Mouse (Mus musculus): ENCODE results near the gene 6330409D20Rik. TPM values are rescaled to one million over a fixed set of nuclear protein-coding genes. Genes with fewer than 3 reads are reported as not detected.

The 6330409D20Rik gene
- polyA plus RNA-seq, 1 experiment = not detected

GRCm38 (mm10) chr2:32744272-32744982, 3.6 kb upstream of the 6330409D20Rik start:
- Histone ChIP-seq H3K4me1 (ENCODE audit: control insufficient read depth, insufficient read depth, insufficient read length, low read length) (peaks cover 6% of the 10 kb centered on the region; the same call in 1 of the 2 replicates), H3K27me3 (ENCODE audit: control insufficient read depth, insufficient read depth, low read length) (peaks cover 14% of the 10 kb centered on the region), H3K36me3 (ENCODE audit: control insufficient read depth, insufficient read depth, low read length) (no peaks in the 10 kb centered on the region), H3K4me3 (ENCODE audit: low read depth, low read length) (no peak overlapping the region), H3K27ac (ENCODE audit: insufficient read depth, low read depth, low read length) (no peak overlapping the region)
- TF ChIP-seq CTCF (IDR thresholded peaks at IDR 0.05; ENCODE audit: extremely low read depth, insufficient read length, insufficient replicate concordance, low read depth, low read length) = no peak
- no peak for TF ChIP-seq POLR2A (IDR thresholded peaks at IDR 0.05; ENCODE audit: low read depth, low read length)
- 71% methylated on average over 15 of the region's 15 CpGs for WGBS

DNA sequence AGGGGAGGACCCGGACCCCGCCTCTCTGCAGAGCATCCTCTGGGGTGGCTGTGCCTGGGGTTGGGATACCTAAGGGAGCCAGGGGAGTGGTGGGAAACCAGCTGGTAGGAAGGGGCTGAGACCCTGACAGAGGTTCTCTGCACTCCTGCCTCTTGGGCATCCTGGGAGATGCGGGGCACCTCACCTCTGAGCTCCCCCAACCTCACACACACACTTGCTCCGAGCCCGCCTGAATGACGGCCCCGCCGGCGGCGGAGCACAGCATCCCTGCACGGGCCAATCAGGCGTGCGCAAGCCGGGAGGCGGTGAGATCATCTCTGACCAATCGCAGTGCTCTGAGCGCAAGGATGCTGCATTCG, 1.3 kb upstream of the 6330409D20Rik start:
- Histone ChIP-seq H3K4me3 (ENCODE audit: low read depth, low read length) (no peak overlapping the region), H3K27ac (ENCODE audit: insufficient read depth, low read depth, low read length) (no peak overlapping the region), H3K4me1 (ENCODE audit: control insufficient read depth, insufficient read depth, insufficient read length, low read length) (peaks cover 6% of the 10 kb centered on the region; the same call in 1 of the 2 replicates), H3K27me3 (ENCODE audit: control insufficient read depth, insufficient read depth, low read length) (peaks cover 14% of the 10 kb centered on the region), H3K36me3 (ENCODE audit: control insufficient read depth, insufficient read depth, low read length) (no peaks in the 10 kb centered on the region)
- WGBS = 18% methylated on average over 18 of the region's 18 CpGs
- TF ChIP-seq CTCF (IDR thresholded peaks at IDR 0.05; ENCODE audit: extremely low read depth, insufficient read length, insufficient replicate concordance, low read depth, low read length) (no peak), POLR2A (IDR thresholded peaks at IDR 0.05; ENCODE audit: low read depth, low read length) (no peak)

GRCm38 (mm10) chr2:32741273-32742172, 707 bp upstream of the 6330409D20Rik start:
- Histone ChIP-seq H3K27ac (ENCODE audit: insufficient read depth, low read depth, low read length) (no peak overlapping the region), H3K4me1 (ENCODE audit: control insufficient read depth, insufficient read depth, insufficient read length, low read length) (peaks cover 4% of the 10 kb centered on the region; the same call in 1 of the 2 replicates), H3K27me3 (ENCODE audit: control insufficient read depth, insufficient read depth, low read length) (peaks cover 14% of the 10 kb centered on the region), H3K4me3 (ENCODE audit: low read depth, low read length) (peak overlapping the region; percentile 31), H3K36me3 (ENCODE audit: control insufficient read depth, insufficient read depth, low read length) (no peaks in the 10 kb centered on the region)
- no peak for TF ChIP-seq CTCF (IDR thresholded peaks at IDR 0.05; ENCODE audit: extremely low read depth, insufficient read length, insufficient replicate concordance, low read depth, low read length)
- no peak for TF ChIP-seq POLR2A (IDR thresholded peaks at IDR 0.05; ENCODE audit: low read depth, low read length)
- WGBS = 15% methylated on average over 56 of the region's 58 CpGs

- Histone ChIP-seq H3K4me3 (ENCODE audit: low read depth, low read length) (no peak overlapping the region), H3K27ac (ENCODE audit: insufficient read depth, low read depth, low read length) (no peak overlapping the region), H3K27me3 (ENCODE audit: control insufficient read depth, insufficient read depth, low read length) (peaks cover 14% of the 10 kb centered on the region), H3K4me1 (ENCODE audit: control insufficient read depth, insufficient read depth, insufficient read length, low read length) (peaks cover 8% of the 10 kb centered on the region), H3K36me3 (ENCODE audit: control insufficient read depth, insufficient read depth, low read length) (no peaks in the 10 kb centered on the region)
- WGBS = 79% methylated on average over 4 of the region's 4 CpGs
- TF ChIP-seq POLR2A (IDR thresholded peaks at IDR 0.05; ENCODE audit: low read depth, low read length) (no peak), CTCF (IDR thresholded peaks at IDR 0.05; ENCODE audit: extremely low read depth, insufficient read length, insufficient replicate concordance, low read depth, low read length) (no peak)
These were observed 1.5 kb downstream of the 6330409D20Rik start for GRCm38 (mm10) chr2:32739311-32739710.

DNA sequence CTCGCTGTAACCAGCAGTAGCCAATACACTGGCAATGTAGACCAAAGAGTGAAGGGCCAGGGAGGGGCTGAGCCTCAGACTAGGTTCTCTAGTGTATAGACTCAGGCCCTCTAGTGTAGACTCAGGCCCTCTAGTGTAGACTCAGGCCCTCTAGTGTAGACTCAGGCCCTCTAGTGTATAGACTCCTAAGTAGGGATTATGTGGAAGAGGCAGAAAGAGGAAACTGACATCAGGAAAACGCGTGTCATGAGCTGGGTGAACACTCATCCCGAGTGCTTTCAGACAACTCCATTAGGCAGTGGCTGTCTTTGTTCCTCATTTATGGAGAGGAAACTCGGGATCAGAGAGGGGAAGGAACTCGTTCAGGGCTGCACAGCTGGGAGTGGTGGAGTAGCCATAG, 3.8 kb downstream of the 6330409D20Rik start:
- 65% methylated on average over 6 of the region's 6 CpGs for WGBS
- TF ChIP-seq POLR2A (IDR thresholded peaks at IDR 0.05; ENCODE audit: low read depth, low read length) = no peak
- Histone ChIP-seq H3K36me3 (ENCODE audit: control insufficient read depth, insufficient read depth, low read length) (no peaks in the 10 kb centered on the region), H3K27me3 (ENCODE audit: control insufficient read depth, insufficient read depth, low read length) (peaks cover 14% of the 10 kb centered on the region), H3K4me1 (ENCODE audit: control insufficient read depth, insufficient read depth, insufficient read length, low read length) (peaks cover 8% of the 10 kb centered on the region), H3K27ac (ENCODE audit: insufficient read depth, low read depth, low read length) (no peak overlapping the region), H3K4me3 (ENCODE audit: low read depth, low read length) (no peak overlapping the region)

- Histone ChIP-seq H3K27me3 (ENCODE audit: control insufficient read depth, insufficient read depth, low read length) (peaks cover 10% of the 10 kb centered on the region), H3K4me3 (ENCODE audit: low read depth, low read length) (no peak overlapping the region), H3K36me3 (ENCODE audit: control insufficient read depth, insufficient read depth, low read length) (no peaks in the 10 kb centered on the region), H3K4me1 (ENCODE audit: control insufficient read depth, insufficient read depth, insufficient read length, low read length) (peaks cover 6% of the 10 kb centered on the region), H3K27ac (ENCODE audit: insufficient read depth, low read depth, low read length) (no peak overlapping the region)
- 56% methylated on average over 3 of the region's 3 CpGs for WGBS
- TF ChIP-seq POLR2A (IDR thresholded peaks at IDR 0.05; ENCODE audit: low read depth, low read length) = no peak
- TF ChIP-seq CTCF (IDR thresholded peaks at IDR 0.05; ENCODE audit: extremely low read depth, insufficient read length, insufficient replicate concordance, low read depth, low read length) = no peak
These were observed 4.4 kb downstream of the 6330409D20Rik start for GRCm38 (mm10) chr2:32736306-32736829.

DNA sequence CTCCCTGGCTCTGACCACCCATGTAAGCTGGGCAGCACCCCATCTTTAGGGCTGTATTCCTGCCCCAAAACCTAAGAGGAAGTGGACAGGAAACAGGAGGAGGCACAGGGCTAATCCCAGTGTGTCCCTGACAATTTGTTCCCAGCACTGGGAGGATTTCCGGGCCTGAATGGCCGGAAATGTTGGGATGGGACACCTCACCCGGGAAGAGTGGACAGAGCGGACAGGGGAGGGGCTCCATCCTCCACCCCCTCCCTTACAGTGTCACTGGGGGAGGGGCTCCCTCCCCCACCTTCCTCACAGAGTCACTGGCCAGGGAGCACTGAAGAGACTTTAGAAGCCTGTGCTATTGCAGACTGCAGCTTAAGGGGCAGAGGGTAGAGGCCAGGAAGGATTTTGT, 5.9 kb downstream of the 6330409D20Rik start:
- Histone ChIP-seq H3K27me3 (ENCODE audit: control insufficient read depth, insufficient read depth, low read length) (no peaks in the 10 kb centered on the region), H3K4me1 (ENCODE audit: control insufficient read depth, insufficient read depth, insufficient read length, low read length) (peaks cover 4% of the 10 kb centered on the region), H3K4me3 (ENCODE audit: low read depth, low read length) (no peak overlapping the region), H3K36me3 (ENCODE audit: control insufficient read depth, insufficient read depth, low read length) (no peaks in the 10 kb centered on the region), H3K27ac (ENCODE audit: insufficient read depth, low read depth, low read length) (peak overlapping the region; percentile 49; the same call in 1 of the 2 replicates)
- 57% methylated on average over 4 of the region's 4 CpGs for WGBS
- TF ChIP-seq CTCF (IDR thresholded peaks at IDR 0.05; ENCODE audit: extremely low read depth, insufficient read length, insufficient replicate concordance, low read depth, low read length) = no peak
- TF ChIP-seq POLR2A (IDR thresholded peaks at IDR 0.05; ENCODE audit: low read depth, low read length) = no peak
